Mouse (Mus musculus) forebrain, postnatal 0 days (tissue): ENCODE measurements around the gene Dis3l2. TPM values are rescaled to one million over a fixed set of nuclear protein-coding genes. Genes with fewer than 3 reads are reported as not detected.

Source experiments
- ATAC-seq: fragments of 200-750 bp; cut with Nextera tagmentation; 2 replicates; pipeline ENCODE4 v1.8.0; 2017; ENCODE audit warnings: mild to moderate bottlenecking, moderate library complexity
- DNase-seq: peaks from one replicate; pipeline ENCODE4 v3.0.0-alpha.2; 2015
- H3K27ac ChIP-seq: fragments of 300-500 bp; sonication (generic); 2 replicates; pipeline ENCODE4 v1.5.1; 2014; ENCODE audit warnings: low read depth, mild to moderate bottlenecking, antibody characterized with exemption, low read length, moderate library complexity, mixed read lengths
- H3K27me3 ChIP-seq: fragments of 300-500 bp; sonication (generic); 2 replicates; pipeline ENCODE4 v1.6.1; 2014; ENCODE audit warnings: mild to moderate bottlenecking, low read length, mixed read lengths; ENCODE audit not compliant: insufficient read depth
- H3K36me3 ChIP-seq: fragments of 300-500 bp; sonication (generic); 2 replicates; pipeline ENCODE4 v1.6.1; 2014; ENCODE audit warnings: mild to moderate bottlenecking, moderate library complexity; ENCODE audit not compliant: insufficient read depth
- H3K4me1 ChIP-seq: fragments of 300-500 bp; sonication (generic); 2 replicates; pipeline ENCODE4 v1.6.1; 2014; ENCODE audit warnings: antibody characterized with exemption; ENCODE audit not compliant: insufficient read depth
- H3K4me2 ChIP-seq: fragments of 300-500 bp; sonication (generic); 2 replicates; pipeline ENCODE4 v1.6.1; 2014; ENCODE audit warnings: low read depth, mild to moderate bottlenecking, moderate library complexity
- H3K4me3 ChIP-seq: fragments of 300-500 bp; sonication (generic); 2 replicates; pipeline ENCODE4 v1.5.1; 2014; ENCODE audit warnings: low read depth, low read length, mixed read lengths
- H3K9ac ChIP-seq: fragments of 300-500 bp; sonication (generic); 2 replicates; pipeline ENCODE4 v1.6.1; 2014; ENCODE audit warnings: mild to moderate bottlenecking
- H3K9me3 ChIP-seq: fragments of 300-500 bp; sonication (generic); 2 replicates; pipeline ENCODE4 v1.6.1; 2016; ENCODE audit warnings: low read length
- CTCF ChIP-seq: sonication (generic); IDR thresholded peaks from 2 replicates; pipeline ENCODE4 v1.5.1; 2016; ENCODE audit warnings: antibody characterized with exemption, control low read depth, low read depth
- WGBS: fragments of 180-500 bp; shearing (Covaris S2); extraction: QIAGEN DNeasy Blood & Tissue Kit; methylation state at CpG from one replicate; pipeline ENCODE4 v1.1.7; 2014; 5-methylcytosine and 5-hydroxymethylcytosine counted together
- polyA plus RNA-seq: library from polyadenylated mRNA; unstranded; fragments of >200 nt; fragmentation: Nextera tagmentation; extraction: Ambion mirVana; gene quantifications from 2 replicates; pipeline ENCODE4 v1.2.1, GENCODE M21; 2015
- total RNA-seq: library from RNA; depleted of rRNA; stranded (reverse); fragments of >200 nt; gene quantifications from 2 replicates; pipeline ENCODE4 v1.2.3, GENCODE M21; 2014

The Dis3l2 gene
- total and polyA plus RNA-seq, 2 experiments from 2014 or later: 35.0 to 53.6 TPM

- Histone ChIP-seq H3K27me3 (no peaks in the 10 kb centered on the region), H3K36me3 (peaks cover 6% of the 10 kb centered on the region; the same call in 1 of the 2 replicates), H3K4me1 (no peaks in the 10 kb centered on the region), H3K9ac (no peak overlapping the region), H3K4me2 (no peak overlapping the region), H3K4me3 (no peak overlapping the region), H3K27ac (no peak overlapping the region), H3K9me3 (no peaks in the 10 kb centered on the region)
- DNase-seq (no peak), ATAC-seq (no peak)
- WGBS: 96% methylated on average over 4 of the region's 4 CpGs
- TF ChIP-seq CTCF: no peak
Measured at GRCm38 (mm10) chr1:86932810-86933209, 229.2 kb downstream of the Dis3l2 start.

DNA sequence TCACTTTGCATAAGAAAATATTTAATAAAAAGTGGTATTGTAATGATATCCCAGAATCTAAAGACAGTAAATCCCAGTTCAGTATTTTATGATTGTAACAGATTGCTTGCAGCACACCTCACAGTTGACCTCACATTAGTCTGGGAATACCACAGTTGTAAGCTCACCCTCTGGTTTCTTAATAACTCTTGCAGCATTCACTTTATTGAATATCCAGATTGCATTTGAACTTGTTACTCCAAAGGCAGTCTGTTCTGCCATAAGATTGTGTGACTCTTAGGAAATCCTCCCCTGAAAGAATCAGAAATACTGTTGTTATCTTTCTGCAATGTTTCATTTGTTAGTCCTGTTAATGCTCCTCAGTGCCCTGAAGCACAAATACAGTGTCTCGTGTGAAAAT lies 230.0 kb downstream of the Dis3l2 start:
- peaks cover 6% of the 10 kb centered on the region; the same call in 1 of the 2 replicates for H3K36me3 ChIP-seq
- H3K4me2 ChIP-seq: no peak overlapping the region
- H3K9ac ChIP-seq: no peak overlapping the region
- no peak overlapping the region for H3K27ac ChIP-seq
- no peaks in the 10 kb centered on the region for H3K27me3 ChIP-seq
- ATAC-seq: no peak
- TF ChIP-seq CTCF: no peak
- WGBS: 91% methylated on average over 1 of the region's 1 CpGs
- DNase-seq: no peak
- H3K9me3 ChIP-seq: no peaks in the 10 kb centered on the region
- no peak overlapping the region for H3K4me3 ChIP-seq
- H3K4me1 ChIP-seq: no peaks in the 10 kb centered on the region

DNA sequence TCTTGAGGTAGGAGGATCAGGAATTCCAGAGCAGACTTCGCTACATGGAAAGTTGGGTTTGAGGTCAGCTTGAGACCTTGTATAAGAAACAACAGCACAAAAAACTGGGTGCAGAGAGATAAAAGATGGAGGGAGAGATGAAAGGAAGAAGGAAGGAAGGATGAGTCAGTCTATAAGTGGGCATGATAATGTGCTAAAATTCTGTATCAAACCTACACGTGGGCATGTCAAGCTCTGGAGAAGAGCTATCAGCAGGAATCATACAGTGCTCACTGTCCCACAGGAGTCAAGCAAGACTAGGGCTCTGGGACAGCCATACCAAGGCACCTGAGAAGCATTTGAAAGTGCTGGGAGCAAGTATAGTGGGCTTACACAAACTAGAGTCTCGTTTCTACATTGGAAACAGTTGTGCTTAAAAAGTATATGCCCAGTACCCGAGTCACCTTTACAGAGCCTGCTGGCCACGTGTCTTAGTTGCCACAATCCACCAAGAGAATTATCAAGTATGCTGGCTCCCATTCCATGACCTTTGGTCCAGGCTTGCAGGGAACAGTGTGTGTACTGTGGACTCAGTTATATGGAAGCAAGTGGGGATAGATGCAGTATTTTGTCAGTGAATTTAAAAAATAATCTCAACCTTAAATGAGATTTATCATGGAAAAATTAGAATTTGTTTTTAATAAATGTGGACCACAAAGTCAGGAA lies 248.0 kb downstream of the Dis3l2 start:
- 80% methylated on average over 5 of the region's 5 CpGs for WGBS
- Histone ChIP-seq H3K27me3 (no peaks in the 10 kb centered on the region), H3K9ac (no peak overlapping the region), H3K4me3 (no peak overlapping the region), H3K9me3 (no peaks in the 10 kb centered on the region), H3K36me3 (no peaks in the 10 kb centered on the region), H3K4me2 (no peak overlapping the region), H3K4me1 (no peaks in the 10 kb centered on the region), H3K27ac (no peak overlapping the region)
- no peak for DNase-seq
- no peak for TF ChIP-seq CTCF
- no peak for ATAC-seq

DNA sequence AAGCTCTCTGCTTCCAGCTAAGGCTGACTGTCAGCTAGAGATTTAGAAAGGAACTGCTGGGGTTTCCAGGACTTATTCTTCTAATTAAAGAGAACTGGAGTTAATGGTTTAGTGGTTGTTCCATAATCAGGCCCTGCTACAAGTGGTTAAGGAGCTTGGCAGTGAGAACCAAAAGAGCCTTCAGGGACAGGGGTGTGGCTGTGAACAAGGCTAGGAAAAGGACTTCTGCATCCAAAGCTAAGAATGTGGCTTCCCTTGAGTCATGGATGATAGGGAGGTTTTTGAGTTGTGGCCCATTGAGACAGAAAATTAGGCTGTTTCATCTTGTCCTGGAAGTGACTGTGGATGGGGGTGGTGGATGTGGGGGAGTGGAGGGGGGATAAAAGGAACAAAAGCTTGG lies 252.2 kb downstream of the Dis3l2 start:
- Histone ChIP-seq H3K4me2 (no peak overlapping the region), H3K27me3 (no peaks in the 10 kb centered on the region), H3K4me1 (no peaks in the 10 kb centered on the region), H3K9ac (no peak overlapping the region), H3K4me3 (no peak overlapping the region), H3K36me3 (peaks cover 6% of the 10 kb centered on the region), H3K27ac (no peak overlapping the region), H3K9me3 (no peaks in the 10 kb centered on the region)
- ATAC-seq (no peak), DNase-seq (no peak)
- TF ChIP-seq CTCF: no peak

- Histone ChIP-seq H3K4me1 (no peaks in the 10 kb centered on the region), H3K36me3 (peaks cover 3% of the 10 kb centered on the region), H3K27ac (no peak overlapping the region), H3K4me2 (no peak overlapping the region), H3K4me3 (no peak overlapping the region), H3K9ac (no peak overlapping the region), H3K9me3 (no peaks in the 10 kb centered on the region), H3K27me3 (no peaks in the 10 kb centered on the region)
- TF ChIP-seq CTCF: peak; percentile 35; the same call in 1 of the 2 replicates
- DNase-seq (no peak), ATAC-seq (no peak)
- WGBS: 48% methylated on average over 6 of the region's 6 CpGs
Measured at GRCm38 (mm10) chr1:86968261-86968964, 264.8 kb downstream of the Dis3l2 start.

DNA sequence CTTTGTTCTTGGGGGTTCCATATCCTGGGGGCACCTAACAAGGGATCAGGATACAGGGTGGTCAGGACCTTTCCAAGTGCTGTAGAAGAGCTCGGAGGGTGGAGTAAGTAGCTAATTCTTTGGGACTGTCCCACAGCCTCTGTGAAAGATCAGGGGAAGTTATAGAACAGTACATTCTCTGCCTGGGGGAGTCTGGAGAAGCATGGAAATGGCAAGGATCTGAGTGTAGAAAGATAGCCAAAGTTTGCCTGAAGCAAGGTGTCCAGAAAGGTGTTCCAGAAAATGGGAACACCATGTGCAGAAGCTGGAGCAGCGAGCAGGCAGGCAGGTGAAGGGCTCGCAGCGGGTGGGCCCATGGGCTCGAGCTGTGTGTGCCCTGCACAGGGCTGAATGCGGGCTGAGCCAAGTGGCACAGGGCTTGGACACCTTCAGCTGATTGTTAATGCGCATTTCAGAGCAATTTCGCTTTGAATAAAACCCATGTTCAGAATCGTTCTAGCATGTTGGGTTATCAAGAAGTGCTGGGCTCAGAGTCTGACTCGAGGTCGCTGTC lies 265.6 kb downstream of the Dis3l2 start:
- no peak overlapping the region for H3K4me2 ChIP-seq
- no peak overlapping the region for H3K4me3 ChIP-seq
- H3K27me3 ChIP-seq: no peaks in the 10 kb centered on the region
- H3K36me3 ChIP-seq: peaks cover 9% of the 10 kb centered on the region
- no peak for DNase-seq
- no peaks in the 10 kb centered on the region for H3K9me3 ChIP-seq
- H3K4me1 ChIP-seq: no peaks in the 10 kb centered on the region
- whole genome bisulfite sequencing: 53% methylated on average over 11 of the region's 11 CpGs
- no peak overlapping the region for H3K27ac ChIP-seq
- no peak for TF ChIP-seq CTCF
- no peak overlapping the region for H3K9ac ChIP-seq
- ATAC-seq: no peak

DNA sequence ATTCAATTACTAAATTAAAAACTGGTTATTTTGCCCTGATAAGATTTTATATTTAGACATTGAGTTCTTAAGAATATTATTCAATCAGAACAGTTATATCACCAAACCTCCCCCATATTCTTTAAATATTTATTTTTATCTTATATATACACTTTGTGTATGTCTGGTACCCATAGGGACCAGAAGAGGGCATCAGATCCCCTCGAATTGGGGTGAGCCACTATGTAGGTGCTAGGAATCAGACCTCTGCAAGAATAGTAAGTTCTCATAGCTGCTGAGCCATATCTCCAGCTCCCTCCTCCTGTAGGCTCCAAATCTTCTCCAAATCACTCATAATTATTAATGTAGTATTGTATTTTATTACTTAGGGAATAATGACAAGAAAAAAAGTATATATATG lies 269.1 kb downstream of the Dis3l2 start:
- WGBS: 52% methylated on average over 1 of the region's 1 CpGs
- DNase-seq (no peak), ATAC-seq (no peak)

More for the DNA sequence above, 269.1 kb downstream of the Dis3l2 start:
- no peaks in the 10 kb centered on the region for H3K4me1 ChIP-seq
- peaks cover 9% of the 10 kb centered on the region for H3K36me3 ChIP-seq
- H3K4me2 ChIP-seq: no peak overlapping the region
- H3K27ac ChIP-seq: no peak overlapping the region
- no peaks in the 10 kb centered on the region for H3K9me3 ChIP-seq
- TF ChIP-seq CTCF: no peak
- H3K4me3 ChIP-seq: no peak overlapping the region
- H3K27me3 ChIP-seq: no peaks in the 10 kb centered on the region
- H3K9ac ChIP-seq: no peak overlapping the region
